Mouse (Mus musculus) myocyte (in vitro differentiated cells): ENCODE data around the gene Msrb2. TPM values are rescaled to one million over a fixed set of nuclear protein-coding genes. Genes with fewer than 3 reads are reported as not detected.
A peak's percentile ranks its signal among the peaks of the same experiment; 100 is the strongest.

Source experiments
- H3K27me3 ChIP-seq: one replicate; pipeline ENCODE4 v1.6.1; 2011; ENCODE audit not compliant: control insufficient read depth, insufficient read depth, insufficient read length
- H3K36me3 ChIP-seq: one replicate; pipeline ENCODE4 v1.6.1; 2011; ENCODE audit not compliant: control insufficient read depth, insufficient read depth
- H3K4me2 ChIP-seq: one replicate; pipeline ENCODE4 v1.6.1; 2011; ENCODE audit warnings: low read depth, control low read depth
- H3K4me3 ChIP-seq: one replicate; pipeline ENCODE4 v1.5.1; 2011; ENCODE audit warnings: mild to moderate bottlenecking, control low read depth, moderate library complexity
- H3K79me2 ChIP-seq: one replicate; pipeline ENCODE4 v1.6.1; 2011; ENCODE audit not compliant: control insufficient read depth, insufficient read depth
- H3ac ChIP-seq: one replicate; pipeline ENCODE4 v1.6.1; 2011; ENCODE audit not compliant: control insufficient read depth, insufficient read length
- CEBPB ChIP-seq: IDR thresholded peaks from 2 replicates; pipeline ENCODE4 v1.6.1; 2011; ENCODE audit warnings: mild to moderate bottlenecking, moderate library complexity; ENCODE audit not compliant: poor library complexity, insufficient read depth, severe bottlenecking
- E2F4 ChIP-seq: IDR thresholded peaks from one replicate; pipeline ENCODE4 v1.6.1; 2011; ENCODE audit warnings: mild to moderate bottlenecking, control low read depth, moderate library complexity; ENCODE audit not compliant: insufficient read depth
- MAX ChIP-seq: IDR thresholded peaks from one replicate; pipeline ENCODE4 v1.6.1; 2011; ENCODE audit warnings: low read depth, mild to moderate bottlenecking, control low read depth
- MYOD1 ChIP-seq, 3 experiments: IDR thresholded peaks; one replicate each; pipeline ENCODE4 v1.6.1; 2011; ENCODE audit warnings: control low read depth in 2 of 3, low read depth in 2 of 3, mild to moderate bottlenecking in 2 of 3, moderate library complexity in 1 of 3; ENCODE audit not compliant: insufficient read length in 2 of 3, control insufficient read depth in 1 of 3
- MYOG ChIP-seq, 3 experiments: IDR thresholded peaks; one replicate each; pipeline ENCODE4 v1.6.1; 2011; ENCODE audit warnings: control low read depth in 2 of 3, low read depth in 2 of 3, mild to moderate bottlenecking in 2 of 3; ENCODE audit not compliant: insufficient read length in 2 of 3, control insufficient read depth in 1 of 3, insufficient read depth in 1 of 3
- POLR2A ChIP-seq: IDR thresholded peaks from one replicate; pipeline ENCODE4 v1.6.1; 2011; ENCODE audit warnings: low read depth, mild to moderate bottlenecking, control low read depth, moderate library complexity; ENCODE audit not compliant: insufficient read length
- POLR2AphosphoS2 ChIP-seq: IDR thresholded peaks from one replicate; pipeline ENCODE4 v1.6.1; 2011; ENCODE audit warnings: low read depth, control low read depth; ENCODE audit not compliant: insufficient read length
- REST ChIP-seq: IDR thresholded peaks from one replicate; pipeline ENCODE4 v1.6.1; 2011; ENCODE audit warnings: mild to moderate bottlenecking, control low read depth, moderate library complexity; ENCODE audit not compliant: insufficient read depth, insufficient read length
- SRF ChIP-seq: IDR thresholded peaks from one replicate; pipeline ENCODE4 v1.6.1; 2011; ENCODE audit warnings: low read depth; ENCODE audit not compliant: control insufficient read depth, insufficient read length
- TCF12 ChIP-seq: IDR thresholded peaks from one replicate; pipeline ENCODE4 v1.6.1; 2011; ENCODE audit warnings: mild to moderate bottlenecking, control low read depth; ENCODE audit not compliant: poor library complexity, insufficient read depth, severe bottlenecking
- TCF3 ChIP-seq: IDR thresholded peaks from one replicate; pipeline ENCODE4 v1.6.1; 2011; ENCODE audit warnings: low read depth, control low read depth; ENCODE audit not compliant: insufficient read length
- USF1 ChIP-seq: IDR thresholded peaks from one replicate; pipeline ENCODE4 v1.6.1; 2011; ENCODE audit warnings: low read depth, mild to moderate bottlenecking, control low read depth, moderate library complexity
- polyA plus RNA-seq: library from polyadenylated mRNA; unstranded; fragments of >200 nt; fragmentation: generic; extraction: Trizol; gene quantifications from one replicate; pipeline ENCODE4 v1.2.1, GENCODE M21; 2012; ENCODE audit warnings: missing spikeins

The Msrb2 gene
- polyA plus RNA-seq, result 2.5 TPM

DNA sequence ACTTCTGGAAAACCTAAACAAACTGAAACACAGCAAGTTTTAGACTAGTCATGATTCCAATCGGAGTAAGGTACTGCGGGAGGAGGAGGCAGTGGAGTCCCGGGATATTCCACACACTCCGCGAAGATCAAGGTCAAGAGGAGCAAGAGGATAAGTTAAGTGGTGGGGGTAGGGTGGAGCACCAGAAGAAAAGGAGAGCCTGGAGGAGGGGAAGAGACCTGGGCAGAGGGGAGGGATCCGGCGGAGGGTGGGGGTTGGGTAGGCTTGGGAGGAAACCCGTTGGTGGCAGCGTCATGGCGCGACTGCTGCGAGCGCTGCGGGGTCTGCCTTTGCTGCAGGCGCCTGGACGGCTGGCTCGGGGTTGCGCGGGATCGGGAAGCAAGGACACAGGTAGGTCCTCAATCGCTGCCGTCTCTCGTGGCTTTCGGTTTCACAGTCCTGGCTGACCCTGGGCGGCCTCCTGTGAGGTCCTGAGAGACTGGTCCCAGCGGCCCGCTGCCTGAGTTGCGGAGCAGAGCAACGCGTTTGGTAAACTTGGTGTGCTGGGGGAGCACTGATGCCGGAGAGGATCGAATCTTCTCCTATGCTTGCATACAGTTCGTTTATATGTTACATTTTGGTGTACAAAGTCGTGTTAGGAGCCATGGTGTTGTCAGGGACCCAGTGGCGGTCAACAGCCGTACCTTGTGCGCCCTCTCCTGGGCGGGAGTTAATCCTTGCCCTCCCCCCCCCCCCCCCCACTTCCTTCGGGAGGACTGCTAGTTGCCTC, at the start of gene Msrb2:
Gene Msrb2, plus strand, starts transcription at position 51 of the 769 bp plus-strand sequence.
- TF ChIP-seq REST (no peak), TCF3 (no peak), USF1 (no peak), POLR2A (peak; percentile 19), POLR2AphosphoS2 (no peak), MYOG (IDR thresholded peaks at IDR 0.05; ENCODE audit: control insufficient read depth in 1 of 3, insufficient read depth in 1 of 3, insufficient read length in 2 of 3, low read depth in 2 of 3) (no peak)

DNA sequence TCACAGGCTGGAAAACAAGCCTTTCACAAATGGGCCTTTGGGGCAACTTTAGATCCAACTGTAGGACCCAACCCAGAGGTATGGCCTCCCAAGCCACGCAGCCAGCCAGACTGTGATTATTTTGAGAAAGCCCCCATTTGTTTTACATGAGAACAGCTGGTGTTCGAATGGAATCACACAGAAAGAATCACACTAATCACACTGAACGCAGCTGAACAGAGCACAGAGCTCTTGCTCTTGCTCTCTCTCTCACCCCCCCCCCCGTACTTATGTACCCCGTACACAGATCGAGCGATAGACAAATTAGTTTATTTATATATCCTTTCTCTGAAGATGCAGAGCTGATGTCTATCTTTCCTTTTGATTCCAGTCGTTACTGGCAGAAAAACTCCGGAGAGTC, 48.8 kb upstream of the Msrb2 start:
- Histone ChIP-seq H3ac (no peak overlapping the region), H3K4me3 (no peak overlapping the region), H3K4me2 (no peak overlapping the region), H3K36me3 (no peaks in the 10 kb centered on the region), H3K79me2 (no peaks in the 10 kb centered on the region), H3K27me3 (no peaks in the 10 kb centered on the region)
- no peak for TF ChIP-seq POLR2A
- no peak for TF ChIP-seq SRF
- TF ChIP-seq E2F4, result no peak
- TF ChIP-seq REST, result no peak
- TF ChIP-seq MYOG (IDR thresholded peaks at IDR 0.05; ENCODE audit: control insufficient read depth in 1 of 3, insufficient read depth in 1 of 3, insufficient read length in 2 of 3, low read depth in 2 of 3), result no peak
- TF ChIP-seq TCF3, result no peak
- no peak for TF ChIP-seq MYOD1 (IDR thresholded peaks at IDR 0.05; ENCODE audit: control insufficient read depth in 1 of 3, insufficient read length in 2 of 3, low read depth in 2 of 3)
- no peak for TF ChIP-seq USF1
- no peak for TF ChIP-seq TCF12
- TF ChIP-seq POLR2AphosphoS2, result no peak
- no peak for TF ChIP-seq MAX
- TF ChIP-seq CEBPB, result no peak

More for the DNA sequence above, at the start of gene Msrb2:
- H3K4me3 ChIP-seq, result peak within 1 kb of the TSS; percentile 33
- H3K4me2 ChIP-seq, result peak within 1 kb of the TSS; percentile 45
- peak within 1 kb of the TSS; percentile 13 for H3ac ChIP-seq
- no peaks in the 10 kb centered on the region for H3K79me2 ChIP-seq
- no peaks in the 10 kb centered on the region for H3K27me3 ChIP-seq
- no peaks in the 10 kb centered on the region for H3K36me3 ChIP-seq

DNA sequence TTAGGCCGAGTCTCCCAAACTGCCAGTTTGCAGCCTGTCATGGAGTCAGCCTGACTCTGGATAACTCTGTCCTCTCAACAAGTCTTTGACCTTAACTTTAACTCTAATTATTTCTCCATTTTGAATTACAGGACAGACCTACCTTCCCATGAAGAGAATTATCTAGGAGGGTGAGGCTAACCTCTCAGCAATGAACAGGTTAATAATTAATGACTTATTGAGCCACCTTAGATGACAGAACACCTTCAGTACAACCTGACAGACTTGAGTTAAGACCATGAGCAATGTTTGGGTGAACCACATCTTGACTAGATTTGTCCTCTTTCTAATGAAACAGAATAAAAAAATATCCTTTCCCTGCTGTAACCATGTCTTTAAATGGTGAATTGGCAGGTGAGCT, 44.9 kb upstream of the Msrb2 start:
- no peak overlapping the region for H3ac ChIP-seq
- no peak overlapping the region for H3K4me3 ChIP-seq
- no peaks in the 10 kb centered on the region for H3K36me3 ChIP-seq
- H3K79me2 ChIP-seq, result no peaks in the 10 kb centered on the region
- no peak overlapping the region for H3K4me2 ChIP-seq
- H3K27me3 ChIP-seq, result no peaks in the 10 kb centered on the region
- TF ChIP-seq USF1 (no peak), REST (no peak), SRF (no peak), CEBPB (no peak), TCF3 (no peak), POLR2A (no peak), E2F4 (no peak), MYOG (IDR thresholded peaks at IDR 0.05; ENCODE audit: control insufficient read depth in 1 of 3, insufficient read depth in 1 of 3, insufficient read length in 2 of 3, low read depth in 2 of 3) (no peak), TCF12 (no peak), MAX (no peak), POLR2AphosphoS2 (no peak), MYOD1 (IDR thresholded peaks at IDR 0.05; ENCODE audit: control insufficient read depth in 1 of 3, insufficient read length in 2 of 3, low read depth in 2 of 3) (no peak)

DNA sequence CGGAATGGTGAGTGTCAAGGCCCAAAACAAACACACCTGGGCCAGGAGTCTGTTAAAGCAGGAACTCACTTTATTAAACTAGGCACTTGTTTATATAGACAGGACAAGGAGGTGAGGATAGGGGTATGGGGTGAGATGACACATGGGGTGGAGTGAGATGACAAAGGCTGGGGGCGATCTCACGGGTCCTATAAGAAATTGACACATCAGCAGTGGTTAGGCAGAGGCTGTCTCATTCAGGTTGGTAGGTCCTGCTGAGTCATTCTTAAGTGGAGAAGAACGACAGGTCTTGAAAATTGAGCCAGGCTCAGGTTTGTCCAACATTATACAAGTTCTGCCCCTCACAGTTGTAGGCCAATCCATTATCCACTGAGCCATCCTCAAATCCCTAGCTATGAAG, 43.4 kb upstream of the Msrb2 start:
- TF ChIP-seq POLR2AphosphoS2 (no peak), E2F4 (no peak), MYOD1 (IDR thresholded peaks at IDR 0.05; ENCODE audit: control insufficient read depth in 1 of 3, insufficient read length in 2 of 3, low read depth in 2 of 3) (no peak), TCF12 (no peak), TCF3 (no peak), USF1 (no peak), MAX (no peak), SRF (no peak), MYOG (IDR thresholded peaks at IDR 0.05; ENCODE audit: control insufficient read depth in 1 of 3, insufficient read depth in 1 of 3, insufficient read length in 2 of 3, low read depth in 2 of 3) (no peak), REST (no peak), CEBPB (no peak), POLR2A (no peak)

DNA sequence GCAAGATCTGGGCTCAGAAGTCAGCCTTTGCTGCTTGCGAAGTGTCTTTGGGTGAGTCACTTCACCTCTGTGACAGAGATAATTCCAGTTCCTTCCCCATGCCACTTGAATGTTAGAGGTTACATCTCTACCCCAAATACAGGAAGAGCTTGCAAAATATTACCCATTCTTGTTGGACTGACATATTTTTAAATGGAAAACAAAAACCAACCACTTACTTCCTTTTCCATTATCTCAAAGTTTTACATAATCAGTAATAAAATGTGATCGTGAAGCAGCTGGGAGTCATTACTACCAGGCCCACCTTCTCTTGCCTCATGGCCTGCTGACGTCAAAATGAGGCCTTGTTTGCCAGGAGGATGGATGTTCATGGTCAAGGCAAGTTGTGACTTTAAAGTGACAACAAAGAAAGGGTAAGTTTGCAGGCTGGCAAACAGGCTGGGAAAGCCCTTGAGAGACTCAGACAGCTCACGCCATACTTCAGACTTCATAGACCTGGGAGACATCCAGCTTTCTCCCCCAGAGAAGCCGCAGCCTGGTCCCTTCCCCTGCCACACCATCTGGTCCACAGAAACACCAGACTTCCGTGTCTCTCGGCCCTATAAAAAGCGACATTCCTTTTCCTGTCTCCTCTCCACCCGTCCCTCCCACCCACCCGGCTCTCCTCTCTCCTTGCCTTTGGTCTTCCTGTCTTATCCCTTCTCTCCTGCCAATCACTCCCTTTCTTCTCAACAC, 27.2 kb upstream of the Msrb2 start:
- H3K4me3 ChIP-seq, result no peak overlapping the region
- no peaks in the 10 kb centered on the region for H3K79me2 ChIP-seq
- no peaks in the 10 kb centered on the region for H3K27me3 ChIP-seq
- H3ac ChIP-seq, result no peak overlapping the region
- H3K36me3 ChIP-seq, result no peaks in the 10 kb centered on the region
- TF ChIP-seq CEBPB (no peak), E2F4 (no peak), POLR2A (no peak), REST (no peak), POLR2AphosphoS2 (no peak), MYOG (IDR thresholded peaks at IDR 0.05; ENCODE audit: control insufficient read depth in 1 of 3, insufficient read depth in 1 of 3, insufficient read length in 2 of 3, low read depth in 2 of 3) (no peak), USF1 (no peak), MAX (no peak), SRF (no peak), MYOD1 (IDR thresholded peaks at IDR 0.05; ENCODE audit: control insufficient read depth in 1 of 3, insufficient read length in 2 of 3, low read depth in 2 of 3) (no peak), TCF12 (no peak), TCF3 (no peak)
- H3K4me2 ChIP-seq, result peak overlapping the region; percentile 43

More for the DNA sequence above, 43.4 kb upstream of the Msrb2 start:
- H3K27me3 ChIP-seq, result no peaks in the 10 kb centered on the region
- H3K79me2 ChIP-seq, result no peaks in the 10 kb centered on the region
- H3ac ChIP-seq, result no peak overlapping the region
- H3K36me3 ChIP-seq, result no peaks in the 10 kb centered on the region
- no peak overlapping the region for H3K4me3 ChIP-seq
- no peak overlapping the region for H3K4me2 ChIP-seq
